Mouse (Mus musculus): ENCODE measurements around the gene 9130023H24Rik.

DNA sequence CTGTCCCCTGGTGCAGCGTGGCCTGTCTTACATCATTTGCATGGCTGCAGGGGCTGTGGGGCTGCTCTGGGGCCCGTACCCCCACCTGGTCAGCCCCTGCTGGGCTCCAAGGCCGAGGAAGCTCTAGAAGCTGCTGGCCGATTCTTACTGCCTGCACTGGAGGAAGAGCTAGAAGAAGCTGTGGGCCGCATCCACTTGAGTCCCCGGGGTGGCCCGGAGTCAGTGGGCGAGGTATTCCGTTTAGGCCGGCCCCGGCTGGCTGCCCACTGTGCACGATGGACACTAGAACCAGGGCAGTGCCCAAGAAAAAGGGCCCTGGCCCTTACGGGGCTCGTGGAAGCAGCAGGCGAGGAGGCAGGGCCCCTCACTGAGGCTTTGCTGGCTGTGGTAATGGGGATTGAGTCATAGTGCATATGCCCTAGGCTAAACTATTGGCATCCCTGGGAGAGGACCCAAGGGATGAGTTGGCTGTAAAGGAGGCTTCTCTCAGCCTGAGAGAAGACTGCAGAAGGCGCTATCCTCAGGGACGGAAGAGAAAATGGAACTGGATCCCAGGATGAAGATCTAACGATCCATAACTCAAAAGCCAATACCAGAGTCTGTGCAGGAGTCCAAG is 6.7 kb upstream of the 9130023H24Rik start:
- TF ChIP-seq CTCF (IDR thresholded peaks at IDR 0.05; ENCODE audit: extremely low read depth, insufficient read length, insufficient replicate concordance, low read depth, low read length), result no peak
- no peak for TF ChIP-seq POLR2A (IDR thresholded peaks at IDR 0.05; ENCODE audit: low read depth, low read length)
